Mouse (Mus musculus): ENCODE measurements around the gene Cd52.

- TF ChIP-seq POLR2A (IDR thresholded peaks at IDR 0.05; ENCODE audit: insufficient read depth, low read depth, low read length) (no peak), CTCF (IDR thresholded peaks at IDR 0.05) (no peak), EP300 (IDR thresholded peaks at IDR 0.05; ENCODE audit: insufficient read depth, low read depth, low read length) (no peak)
Measured at GRCm38 (mm10) chr4:134043041-134043440, 51.8 kb downstream of the Cd52 start.

Data from heart, adult 2 months (tissue).